Mouse (Mus musculus): ENCODE measurements around the gene Csrp2. TPM values are rescaled to one million over a fixed set of nuclear protein-coding genes. Genes with fewer than 3 reads are reported as not detected.

Csrp2 gene
- 1,000 to 10,000 TPM in 1 of 2 experiments, 100 to 1,000 TPM in 1; 501 to 1,125 TPM for polyA plus RNA-seq (2012; fragmentation: generic; extraction: Trizol)

DNA sequence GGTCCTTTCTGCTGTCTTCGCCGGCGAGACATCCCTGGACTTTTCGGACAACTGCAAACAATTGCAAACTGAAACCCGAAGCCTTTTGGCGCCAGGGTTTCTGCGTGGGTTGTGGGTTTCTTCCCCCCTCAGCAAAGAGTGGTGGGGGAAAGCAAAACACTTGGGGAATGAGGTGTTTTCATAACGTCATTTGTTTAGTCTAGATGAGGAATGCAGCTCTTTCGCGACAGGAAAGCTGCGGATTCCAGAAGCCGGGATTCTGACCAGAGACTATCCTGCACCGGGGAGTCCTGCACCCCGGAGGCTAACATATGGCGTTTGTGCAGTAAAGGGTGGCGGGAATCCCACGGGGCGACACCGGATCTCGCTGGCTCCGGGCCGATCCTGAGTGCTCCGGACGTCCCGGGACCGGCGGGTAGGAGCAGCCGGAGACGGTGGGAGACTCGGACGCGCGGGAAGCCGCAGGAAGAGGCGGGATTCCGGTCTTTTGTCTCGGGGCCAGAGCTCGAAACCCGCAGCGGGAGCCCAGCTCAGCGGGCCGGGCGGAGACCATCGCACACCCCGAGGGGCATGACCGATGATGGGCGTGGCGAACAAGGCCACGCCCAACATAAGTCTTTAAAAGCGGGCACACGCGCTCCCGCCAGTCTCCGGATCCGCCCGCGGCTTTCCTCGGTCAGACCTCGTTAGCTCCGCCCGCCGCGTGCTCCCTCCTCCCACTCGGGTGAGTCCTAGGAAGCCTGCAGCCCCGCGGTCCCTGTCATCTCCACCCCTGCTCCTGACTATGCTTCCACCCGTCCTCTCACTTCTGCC is at the start of gene Csrp2:
Gene Csrp2 (plus strand): TSS at position 259 of the 813 bp plus-strand sequence.

Other genes with a start within 250 kb of the Csrp2 start
- 1 to 10 TPM; 2.3 to 2.6 TPM for gene E2f7, start 174.3 kb upstream of the Csrp2 start, polyA plus RNA-seq (2012; fragmentation: generic; extraction: Trizol)
- 1 to 10 TPM in 1 of 2 experiments, under 1 TPM in 1; 0.21 to 5.7 TPM for gene Zdhhc17, start 90.4 kb downstream of the Csrp2 start, polyA plus RNA-seq (2012; fragmentation: generic; extraction: Trizol)
- gene Osbpl8, start 245.0 kb downstream of the Csrp2 start, polyA plus RNA-seq (2012; fragmentation: generic; extraction: Trizol): 1 to 10 TPM in 1 of 2 experiments, under 1 TPM in 1; 0.14 to 1.8 TPM

Measured in C3H10T1/2 (cell line).